Mouse (Mus musculus) forebrain, embryonic 12.5 days (tissue): ENCODE data around the gene Ubash3b. TPM values are rescaled to one million over a fixed set of nuclear protein-coding genes. Genes with fewer than 3 reads are reported as not detected.

Source experiments
- ATAC-seq: fragments of 200-750 bp; cut with Nextera tagmentation; 2 replicates; pipeline ENCODE4 v1.8.0; 2017; ENCODE audit warnings: moderate TSS enrichment; ENCODE audit not compliant: low FRiP score
- H3K27ac ChIP-seq: fragments of 300-500 bp; sonication (generic); 2 replicates; pipeline ENCODE4 v1.5.1; 2016; ENCODE audit warnings: mild to moderate bottlenecking
- H3K27me3 ChIP-seq: fragments of 300-500 bp; sonication (generic); 2 replicates; pipeline ENCODE4 v1.6.1; 2016; ENCODE audit warnings: mild to moderate bottlenecking
- H3K36me3 ChIP-seq: fragments of 300-500 bp; sonication (generic); replicated peaks from 2 replicates; pipeline ENCODE4 v1.6.1; 2016; ENCODE audit warnings: mild to moderate bottlenecking
- H3K4me1 ChIP-seq: fragments of 300-500 bp; sonication (generic); 2 replicates; pipeline ENCODE4 v1.6.1; 2016
- H3K4me2 ChIP-seq: fragments of 300-500 bp; sonication (generic); 2 replicates; pipeline ENCODE4 v1.6.1; 2016; ENCODE audit warnings: mild to moderate bottlenecking, moderate library complexity
- H3K4me3 ChIP-seq: fragments of 300-500 bp; sonication (generic); replicated peaks from 2 replicates; pipeline ENCODE4 v1.5.1; 2016; ENCODE audit warnings: mild to moderate bottlenecking
- H3K9ac ChIP-seq: fragments of 300-500 bp; sonication (generic); 2 replicates; pipeline ENCODE4 v1.6.1; 2016; ENCODE audit warnings: mild to moderate bottlenecking
- H3K9me3 ChIP-seq: fragments of 300-500 bp; sonication (generic); 2 replicates; pipeline ENCODE4 v1.6.1; 2016
- WGBS: fragments of 180-500 bp; shearing (Covaris S2); methylation state at CpG from one replicate; pipeline ENCODE4 v1.1.7; 2016; 5-methylcytosine and 5-hydroxymethylcytosine counted together
- polyA plus RNA-seq: library from polyadenylated mRNA; unstranded; fragments of >200 nt; fragmentation: Nextera tagmentation; extraction: Ambion mirVana; gene quantifications from 2 replicates; pipeline ENCODE4 v1.2.1, GENCODE M21; 2016

The Ubash3b gene
- polyA plus RNA-seq, 1 experiment from 2014 or later = 9.9 TPM

DNA sequence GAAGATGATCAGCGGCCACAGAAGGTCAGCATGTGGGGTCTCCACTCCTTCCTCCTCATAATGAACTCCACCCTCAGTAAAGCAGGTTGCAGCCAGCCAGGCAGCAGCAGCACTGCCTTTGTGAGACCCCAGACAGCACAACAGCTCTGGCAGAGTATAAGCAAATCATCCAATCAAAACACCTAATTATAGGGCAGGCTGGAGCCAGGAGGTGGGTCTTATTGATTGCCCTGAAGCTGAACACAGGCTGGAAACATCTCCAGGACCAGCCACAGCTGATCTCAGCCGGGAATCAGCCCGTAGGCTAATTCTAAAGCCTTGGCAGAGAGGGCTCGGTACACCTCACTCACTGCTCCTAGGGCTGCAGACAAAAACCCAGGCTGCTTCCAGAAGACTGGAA, 85.3 kb downstream of the Ubash3b start:
- no peak overlapping the region; the same call in 1 of the 2 replicates for H3K4me2 ChIP-seq
- no peak overlapping the region for H3K4me3 ChIP-seq
- WGBS = 21% methylated on average over 4 of the region's 4 CpGs
- peaks cover 32% of the 10 kb centered on the region for H3K4me1 ChIP-seq
- no peaks in the 10 kb centered on the region for H3K27me3 ChIP-seq
- H3K27ac ChIP-seq = peak overlapping the region; percentile 66
- no peak overlapping the region for H3K9ac ChIP-seq
- no peaks in the 10 kb centered on the region for H3K36me3 ChIP-seq
- peak; percentile 59 for ATAC-seq
- no peaks in the 10 kb centered on the region for H3K9me3 ChIP-seq

DNA sequence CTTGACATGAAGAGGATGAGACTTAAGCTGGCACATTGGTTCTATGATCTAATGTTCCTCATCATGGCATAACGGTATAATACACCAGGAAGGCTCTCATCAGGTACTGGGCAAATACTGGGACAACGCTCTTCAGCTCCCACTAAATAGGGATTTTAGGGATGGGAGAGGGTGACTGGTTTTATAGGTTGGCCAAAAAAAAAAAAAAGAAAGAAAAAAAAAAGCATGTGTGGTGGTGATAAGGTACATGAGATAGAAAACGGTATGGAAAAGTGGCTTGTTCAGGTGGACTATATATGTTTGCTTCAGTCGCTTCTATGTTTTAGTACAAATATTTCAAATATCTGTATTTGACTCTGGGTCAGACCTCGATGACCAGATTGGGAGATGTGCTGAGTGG, 86.0 kb downstream of the Ubash3b start:
- H3K36me3 ChIP-seq = no peaks in the 10 kb centered on the region
- no peak overlapping the region for H3K4me3 ChIP-seq
- 94% methylated on average over 5 of the region's 5 CpGs for WGBS
- H3K9me3 ChIP-seq = no peaks in the 10 kb centered on the region
- no peaks in the 10 kb centered on the region for H3K27me3 ChIP-seq
- no peak overlapping the region for H3K4me2 ChIP-seq
- ATAC-seq = no peak
- no peak overlapping the region for H3K9ac ChIP-seq
- peaks cover 32% of the 10 kb centered on the region for H3K4me1 ChIP-seq
- H3K27ac ChIP-seq = peak overlapping the region; percentile 66; the same call in 1 of the 2 replicates

DNA sequence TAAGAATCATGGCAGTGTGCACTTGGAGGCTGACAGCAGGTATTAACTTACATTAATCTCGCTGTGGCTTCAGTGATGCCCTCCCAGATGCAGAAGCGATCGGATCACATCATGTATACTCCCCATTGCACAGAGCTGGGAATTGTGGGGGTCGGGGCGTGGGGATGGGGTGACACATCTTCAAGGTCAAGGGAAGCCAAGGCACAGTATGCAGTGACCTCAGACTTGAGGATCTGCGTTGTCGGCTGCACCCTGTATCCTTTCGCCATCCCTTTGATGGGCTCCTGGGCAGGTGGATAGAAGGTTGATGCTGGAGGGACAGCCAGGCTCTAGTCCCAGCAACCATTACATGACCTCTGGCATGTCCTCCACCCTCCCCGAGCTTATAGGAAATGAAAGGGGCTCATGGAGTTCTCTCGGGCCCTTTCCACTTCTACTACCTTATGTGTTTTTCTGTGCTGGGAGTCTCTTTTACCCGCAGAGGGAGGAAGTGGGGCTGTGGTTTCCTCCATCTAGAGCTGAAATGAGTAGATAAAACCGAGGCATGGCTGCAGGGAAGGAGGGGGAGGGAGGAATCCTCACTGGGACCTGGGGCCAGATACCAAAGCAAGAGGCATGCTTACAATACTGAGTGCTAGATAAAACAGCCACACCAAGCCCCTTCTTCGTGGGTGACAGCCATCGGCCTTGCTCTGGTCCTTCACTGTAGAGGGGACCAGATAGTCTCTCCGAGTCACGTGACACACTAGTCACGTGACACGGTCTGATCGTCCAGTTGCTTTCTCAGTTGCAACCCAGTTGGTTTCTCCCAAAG, 88.1 kb downstream of the Ubash3b start:
- no peak overlapping the region for H3K4me3 ChIP-seq
- H3K4me2 ChIP-seq = no peak overlapping the region
- H3K27ac ChIP-seq = no peak overlapping the region; the same call in 1 of the 2 replicates
- H3K9me3 ChIP-seq = no peaks in the 10 kb centered on the region
- H3K27me3 ChIP-seq = no peaks in the 10 kb centered on the region
- no peaks in the 10 kb centered on the region for H3K36me3 ChIP-seq
- H3K9ac ChIP-seq = no peak overlapping the region
- ATAC-seq = no peak
- H3K4me1 ChIP-seq = peaks cover 25% of the 10 kb centered on the region
- 92% methylated on average over 19 of the region's 19 CpGs for WGBS

DNA sequence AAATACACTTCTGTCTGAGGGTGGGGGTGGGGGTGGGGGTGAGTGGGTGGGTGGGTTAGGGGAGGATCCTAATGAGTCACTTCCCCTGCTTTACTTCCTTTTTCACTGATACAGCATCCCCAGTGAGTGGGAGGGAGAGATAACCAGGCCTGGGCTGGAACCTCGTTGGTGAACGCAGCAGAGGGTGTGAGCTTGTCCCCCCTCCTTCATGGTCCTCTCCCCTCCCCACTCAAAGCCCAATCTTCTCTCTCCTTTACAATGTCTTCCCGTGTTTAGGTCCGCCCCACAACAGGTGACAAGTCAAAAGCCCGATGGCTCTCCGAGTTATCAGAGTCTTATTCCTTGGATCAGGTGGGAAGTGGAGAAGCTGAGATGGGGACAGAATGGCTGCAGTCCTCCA, 88.7 kb downstream of the Ubash3b start:
- Histone ChIP-seq H3K36me3 (no peaks in the 10 kb centered on the region), H3K4me2 (no peak overlapping the region), H3K9ac (no peak overlapping the region), H3K9me3 (no peaks in the 10 kb centered on the region), H3K4me3 (no peak overlapping the region), H3K27me3 (no peaks in the 10 kb centered on the region), H3K27ac (no peak overlapping the region), H3K4me1 (peaks cover 20% of the 10 kb centered on the region)
- ATAC-seq = no peak
- 79% methylated on average over 6 of the region's 6 CpGs for WGBS

DNA sequence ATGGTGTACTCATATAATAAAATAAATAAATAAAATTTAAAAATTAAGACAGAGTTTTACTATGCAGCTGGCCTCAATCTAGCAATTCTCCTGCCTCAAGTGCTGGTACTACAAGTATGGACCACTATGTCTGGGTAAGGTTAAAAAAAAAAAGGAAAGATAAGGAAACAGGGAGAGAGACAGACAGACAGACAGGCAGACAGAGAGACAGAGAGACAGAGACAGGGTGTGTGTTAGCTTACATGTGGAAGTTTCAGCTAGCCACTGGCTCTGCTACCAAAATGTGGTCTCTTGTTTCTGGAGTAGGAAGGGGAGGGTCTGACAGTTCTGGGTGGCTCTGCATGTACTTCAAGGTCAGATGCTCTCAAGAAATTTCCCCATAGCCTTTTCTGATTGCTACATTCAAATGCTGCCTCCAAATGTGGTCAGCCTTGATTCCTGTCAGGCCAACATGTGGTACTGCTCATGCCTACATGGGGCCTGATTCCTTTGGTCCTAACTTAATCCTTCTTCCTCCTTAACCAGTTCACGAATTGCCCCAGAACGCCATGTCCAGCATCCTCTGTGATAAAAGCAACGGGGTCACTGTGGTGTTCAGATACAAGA, 89.5 kb downstream of the Ubash3b start:
- no peak overlapping the region for H3K9ac ChIP-seq
- no peaks in the 10 kb centered on the region for H3K9me3 ChIP-seq
- no peaks in the 10 kb centered on the region for H3K36me3 ChIP-seq
- no peak overlapping the region for H3K27ac ChIP-seq
- ATAC-seq = no peak
- H3K27me3 ChIP-seq = no peaks in the 10 kb centered on the region
- H3K4me1 ChIP-seq = peaks cover 12% of the 10 kb centered on the region; the same call in 1 of the 2 replicates
- WGBS = 69% methylated on average over 3 of the region's 3 CpGs
- H3K4me2 ChIP-seq = no peak overlapping the region
- no peak overlapping the region for H3K4me3 ChIP-seq

DNA sequence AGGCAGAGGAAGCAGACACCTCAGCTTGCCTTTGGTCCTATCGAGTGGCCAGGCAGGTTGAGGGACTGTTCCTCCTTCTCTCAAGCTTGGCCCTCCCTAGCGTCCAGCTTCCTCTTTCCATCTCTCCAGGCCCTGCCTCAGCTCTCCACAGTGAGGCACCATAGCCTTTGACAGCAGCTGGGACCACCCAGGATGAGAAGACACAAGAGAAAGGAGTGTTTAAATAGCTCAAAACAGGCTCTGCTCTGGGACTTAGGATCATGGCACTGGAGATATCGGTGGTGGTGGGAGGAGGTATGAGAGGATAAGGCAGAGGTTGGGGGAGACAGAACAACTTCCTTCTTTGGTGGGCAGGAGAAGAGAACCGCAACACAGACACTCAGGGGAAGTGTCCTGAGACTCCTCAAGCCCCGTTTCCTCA, 90.7 kb downstream of the Ubash3b start:
- WGBS = 58% methylated on average over 5 of the region's 5 CpGs
- H3K36me3 ChIP-seq = no peaks in the 10 kb centered on the region
- no peak overlapping the region for H3K4me2 ChIP-seq
- H3K4me1 ChIP-seq = no peaks in the 10 kb centered on the region
- no peaks in the 10 kb centered on the region for H3K9me3 ChIP-seq
- no peak overlapping the region for H3K27ac ChIP-seq
- H3K9ac ChIP-seq = no peak overlapping the region
- no peak overlapping the region for H3K4me3 ChIP-seq
- no peak for ATAC-seq
- no peaks in the 10 kb centered on the region for H3K27me3 ChIP-seq

DNA sequence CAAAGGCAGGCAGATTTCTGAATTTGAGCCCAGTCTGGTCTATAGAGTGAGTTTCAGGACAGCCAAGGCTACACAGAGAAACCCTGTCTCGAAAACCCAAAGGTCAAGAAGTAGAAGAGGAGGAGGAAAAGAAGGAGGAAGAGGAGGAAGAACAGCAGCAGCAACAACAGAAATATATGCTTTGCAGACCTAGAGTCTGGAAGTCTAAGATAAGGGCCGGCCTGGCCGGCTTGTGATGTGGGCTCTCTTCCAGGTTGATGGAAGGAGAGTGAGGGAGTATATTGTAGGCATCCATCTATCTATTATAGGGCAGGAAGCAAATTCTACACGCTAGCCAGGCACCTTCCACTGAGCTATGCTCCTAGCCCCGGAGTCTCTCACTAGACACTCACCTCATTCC, 92.0 kb downstream of the Ubash3b start:
- ATAC-seq = no peak
- Histone ChIP-seq H3K4me3 (no peak overlapping the region), H3K27ac (no peak overlapping the region), H3K27me3 (no peaks in the 10 kb centered on the region), H3K4me1 (no peaks in the 10 kb centered on the region), H3K4me2 (no peak overlapping the region), H3K9me3 (no peaks in the 10 kb centered on the region), H3K9ac (no peak overlapping the region), H3K36me3 (no peaks in the 10 kb centered on the region)
- WGBS = 93% methylated on average over 5 of the region's 5 CpGs

DNA sequence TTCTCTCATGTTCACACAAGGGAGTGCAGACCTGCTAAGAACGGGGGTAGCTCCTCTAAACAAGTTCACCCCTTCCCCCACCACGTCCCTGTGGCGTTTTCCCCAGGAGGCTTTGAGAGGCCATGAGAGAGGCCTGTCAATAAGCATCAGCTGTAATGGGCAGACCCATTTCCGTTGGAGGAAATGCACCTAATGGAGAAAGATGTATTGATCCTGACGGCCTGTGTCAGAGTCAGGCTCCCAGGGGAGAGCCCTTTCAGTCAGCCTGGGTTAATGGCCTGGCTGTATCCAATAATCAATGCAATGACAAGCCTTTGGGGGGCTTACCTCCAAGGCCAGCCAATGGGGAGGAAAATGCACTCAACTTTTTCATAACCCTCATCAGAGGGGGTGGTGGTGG, 100.1 kb downstream of the Ubash3b start:
- no peak overlapping the region for H3K27ac ChIP-seq
- peak; percentile 84 for ATAC-seq

DNA sequence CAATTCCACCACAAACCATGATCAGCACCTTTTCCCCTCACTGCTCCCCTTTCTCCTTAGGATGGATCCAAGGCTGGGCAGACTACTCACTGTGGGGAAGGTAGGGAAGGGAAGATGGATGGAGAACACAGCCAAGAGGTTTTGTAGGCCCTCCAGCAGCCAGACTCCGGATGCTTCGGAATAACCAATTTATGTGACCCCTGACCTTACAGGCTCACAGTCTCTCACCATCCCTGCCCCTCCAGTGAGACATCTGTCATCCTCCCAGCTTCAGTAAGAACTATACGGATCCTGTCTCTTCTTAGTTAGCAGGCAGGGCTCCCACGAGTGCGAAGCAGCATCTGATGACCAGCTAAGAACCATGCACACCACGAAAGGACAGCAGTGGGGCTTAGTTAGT, 100.9 kb downstream of the Ubash3b start:
- Histone ChIP-seq H3K4me1 (peaks cover 10% of the 10 kb centered on the region), H3K9ac (no peak overlapping the region), H3K27me3 (no peaks in the 10 kb centered on the region), H3K4me3 (no peak overlapping the region), H3K36me3 (no peaks in the 10 kb centered on the region), H3K27ac (no peak overlapping the region), H3K9me3 (no peaks in the 10 kb centered on the region), H3K4me2 (no peak overlapping the region)
- WGBS = 82% methylated on average over 6 of the region's 6 CpGs
- ATAC-seq = no peak

More for the DNA sequence above, 100.1 kb downstream of the Ubash3b start:
- Histone ChIP-seq H3K4me3 (no peak overlapping the region), H3K4me2 (no peak overlapping the region), H3K4me1 (peaks cover 10% of the 10 kb centered on the region), H3K36me3 (no peaks in the 10 kb centered on the region), H3K9me3 (no peaks in the 10 kb centered on the region), H3K9ac (no peak overlapping the region), H3K27me3 (no peaks in the 10 kb centered on the region)
- WGBS = 42% methylated on average over 5 of the region's 5 CpGs

DNA sequence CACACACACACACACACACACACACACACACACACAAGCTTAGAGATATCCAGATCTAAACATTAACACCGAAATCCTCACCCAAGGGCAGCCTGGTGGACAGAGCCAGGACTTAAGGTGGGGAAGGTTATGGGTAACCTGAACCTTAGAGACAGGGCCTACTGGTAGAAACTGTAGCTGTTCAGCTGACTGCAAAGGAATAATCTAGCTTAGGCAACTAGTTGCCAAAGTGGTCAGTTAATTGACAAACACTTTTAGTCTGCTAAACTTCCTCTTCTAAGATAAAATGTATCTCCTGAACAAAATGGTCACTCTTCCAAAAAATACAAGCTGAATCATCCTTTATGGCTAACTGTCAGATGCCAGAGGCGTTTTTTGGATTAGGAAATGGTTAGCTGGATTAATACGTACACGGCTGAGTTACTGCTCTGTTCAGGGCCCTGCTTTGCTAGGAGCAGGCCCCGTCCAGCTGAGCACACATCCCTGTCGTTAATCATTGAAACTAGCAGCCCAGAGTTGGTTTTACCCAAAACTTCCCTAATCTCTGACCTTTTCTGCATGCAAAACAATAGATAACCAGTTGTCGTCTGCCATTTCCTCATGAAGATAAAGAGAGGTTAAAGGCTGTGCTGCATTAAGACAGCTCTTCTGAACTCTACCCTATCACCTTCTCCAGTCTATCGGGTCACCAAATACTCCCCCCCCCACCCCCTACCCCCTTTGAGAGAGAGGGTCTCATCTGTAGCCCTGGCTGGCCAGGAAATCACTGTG, 102.5 kb downstream of the Ubash3b start:
- Histone ChIP-seq H3K9me3 (no peaks in the 10 kb centered on the region), H3K4me3 (no peak overlapping the region), H3K36me3 (no peaks in the 10 kb centered on the region), H3K4me1 (peaks cover 10% of the 10 kb centered on the region), H3K27ac (no peak overlapping the region), H3K27me3 (no peaks in the 10 kb centered on the region), H3K9ac (no peak overlapping the region), H3K4me2 (no peak overlapping the region)
- ATAC-seq = no peak
- WGBS = 71% methylated on average over 8 of the region's 8 CpGs

DNA sequence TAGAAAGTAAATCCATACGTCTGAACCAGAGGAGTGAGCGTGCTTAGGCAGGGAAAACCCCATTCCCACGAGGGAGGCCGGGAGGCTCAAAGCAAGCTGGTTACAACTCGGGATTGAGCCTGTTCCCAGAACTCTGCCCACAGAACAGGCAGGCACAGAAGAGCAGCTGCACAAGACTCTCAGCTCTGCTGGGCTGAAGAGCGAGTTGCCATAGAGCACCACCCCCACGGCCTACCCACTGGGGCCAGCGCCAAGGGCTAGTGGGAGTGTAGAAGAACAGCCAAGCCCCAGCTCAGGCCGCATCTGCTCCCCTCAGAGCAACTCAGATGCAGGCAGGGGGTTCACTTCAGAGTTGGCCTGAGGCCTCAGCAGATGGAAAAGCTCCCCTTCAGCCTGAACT, 107.3 kb downstream of the Ubash3b start:
- 89% methylated on average over 9 of the region's 9 CpGs for WGBS
- H3K36me3 ChIP-seq = no peaks in the 10 kb centered on the region

DNA sequence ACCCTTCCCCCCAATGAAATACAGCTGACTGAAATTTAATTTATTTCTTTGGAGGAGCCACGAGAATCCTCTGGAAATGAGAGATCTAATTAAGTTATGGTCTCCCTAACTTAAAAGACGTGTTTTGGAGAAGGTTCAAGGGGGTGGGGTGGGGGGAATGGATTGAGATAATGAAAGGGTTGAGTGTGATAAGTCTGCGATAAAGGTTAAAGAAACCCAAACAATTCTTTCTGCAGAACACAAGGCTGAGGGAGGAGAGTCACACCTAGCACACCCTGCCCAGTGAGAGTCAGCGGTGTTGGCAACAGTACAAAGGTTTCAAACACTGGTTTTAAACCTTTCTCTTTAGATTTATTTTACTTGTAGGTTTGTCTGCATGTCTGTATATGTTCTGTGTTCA, 108.0 kb downstream of the Ubash3b start:
- Histone ChIP-seq H3K9ac (no peak overlapping the region), H3K36me3 (no peaks in the 10 kb centered on the region), H3K4me1 (0 out of 2 replicates have a peak, but pooled peaks cover 8% of the 10 kb centered on the region), H3K27me3 (no peaks in the 10 kb centered on the region), H3K27ac (no peak overlapping the region), H3K4me2 (no peak overlapping the region), H3K9me3 (no peaks in the 10 kb centered on the region), H3K4me3 (no peak overlapping the region)
- WGBS = 54% methylated on average over 4 of the region's 4 CpGs
- ATAC-seq = no peak

More for the DNA sequence above, 107.3 kb downstream of the Ubash3b start:
- Histone ChIP-seq H3K9ac (no peak overlapping the region), H3K4me3 (no peak overlapping the region), H3K4me2 (no peak overlapping the region), H3K27me3 (no peaks in the 10 kb centered on the region), H3K27ac (no peak overlapping the region), H3K9me3 (no peaks in the 10 kb centered on the region), H3K4me1 (0 out of 2 replicates have a peak, but pooled peaks cover 8% of the 10 kb centered on the region)
- ATAC-seq = no peak
